Comparison of ENCODE assay signal across 16 mouse cellular contexts in genomic region chr7:28956270-28956669, GRCm38 (mm10). TPM values are rescaled to one million over a fixed set of nuclear protein-coding genes. Genes with fewer than 3 reads are reported as not detected.
DNase-seq lines count a peak whose midpoint lies in the region; ATAC-seq lines count a peak whose summit lies in the region.
"Had no signal": no experiment of that assay in that cellular context is flagged by ENCODE, and none has a peak within 500 bp of the region (broad histone marks: within the 10 kb centered on the region; RNA-seq: fewer than 3 reads in every experiment).

No protein-coding gene starts in this region.

- H3K27ac ChIP-seq in heart, embryonic 12.5 days (ENCODE audit: poor library complexity, severe bottlenecking) = peak overlapping the region; percentile 77; the same call in 1 of the 2 replicates
- H3K27ac ChIP-seq in limb, embryonic 13.5 days = peak overlapping the region; percentile 94; the same call in 1 of the 2 replicates
- H3K27ac ChIP-seq in limb, embryonic 10.5 days = no peak overlapping the region
- H3K27ac ChIP-seq: midbrain, embryonic 12.5 days had no signal

- H3K4me2 ChIP-seq in heart, embryonic 12.5 days = no peak overlapping the region
- no peak overlapping the region for H3K4me2 ChIP-seq in limb, embryonic 13.5 days (replicated peaks)
- H3K4me2 ChIP-seq: hindbrain, embryonic 13.5 days; midbrain, embryonic 12.5 days; neural tube, embryonic 13.5 days had no signal

- peaks cover 8% of the 10 kb centered on the region; the same call in 1 of the 2 replicates for H3K36me3 ChIP-seq in heart, embryonic 12.5 days
- H3K36me3 ChIP-seq in limb, embryonic 13.5 days = peaks cover 13% of the 10 kb centered on the region
- H3K36me3 ChIP-seq in limb, embryonic 10.5 days = peaks cover 40% of the 10 kb centered on the region
- H3K36me3 ChIP-seq in megakaryocyte, embryonic 14.5 days (replicated peaks; ENCODE audit: low read length) = peaks cover 49% of the 10 kb centered on the region
- H3K36me3 ChIP-seq: hindbrain, embryonic 13.5 days; midbrain, embryonic 12.5 days; neural tube, embryonic 13.5 days had no signal

- no peak for DNase-seq in heart, postnatal 36 days
- DNase-seq in limb, embryonic 10.5 days (ENCODE audit: low spot score) = no peak
- DNase-seq in adrenal gland, adult 2 months = no peak
- DNase-seq in adrenal gland, postnatal 25 days = no peak
- DNase-seq: cerebellum, adult 18-20 months; kidney, postnatal 36 days; thymus, postnatal 4 days had no signal

- intact Hi-C loops in heart, postnatal 36 days (cut with DNase I) = no loop called here

- H3K4me1 ChIP-seq in heart, embryonic 12.5 days (replicated peaks) = peaks cover 91% of the 10 kb centered on the region
- peaks cover 97% of the 10 kb centered on the region for H3K4me1 ChIP-seq in limb, embryonic 13.5 days
- H3K4me1 ChIP-seq in limb, embryonic 10.5 days = peaks cover 83% of the 10 kb centered on the region
- H3K4me1 ChIP-seq in megakaryocyte, embryonic 14.5 days = peaks cover 100% of the 10 kb centered on the region

- H3K9me3 ChIP-seq in heart, embryonic 12.5 days (replicated peaks) = no peaks in the 10 kb centered on the region
- no peaks in the 10 kb centered on the region for H3K9me3 ChIP-seq in limb, embryonic 13.5 days
- H3K9me3 ChIP-seq in limb, embryonic 10.5 days (replicated peaks) = no peaks in the 10 kb centered on the region
- H3K9me3 ChIP-seq in megakaryocyte, embryonic 14.5 days = no peaks in the 10 kb centered on the region
- H3K9me3 ChIP-seq: hindbrain, embryonic 13.5 days; midbrain, embryonic 12.5 days; neural tube, embryonic 13.5 days had no signal

- no peak for ATAC-seq in heart, embryonic 12.5 days (ENCODE audit: insufficient number of reproducible peaks, low FRiP score)
- ATAC-seq in limb, embryonic 13.5 days (ENCODE audit: low FRiP score, low read depth) = no peak
- peak; percentile 51 for ATAC-seq in activated CD4-positive, CD25-positive, alpha-beta regulatory T cell, adult 4 months
- ATAC-seq: forebrain, embryonic 14.5 days had no signal

- no peak overlapping the region for H3K9ac ChIP-seq in heart, embryonic 12.5 days
- H3K9ac ChIP-seq in limb, embryonic 13.5 days = no peak overlapping the region
- H3K9ac ChIP-seq: hindbrain, embryonic 13.5 days; lung, embryonic 14.5 days; midbrain, embryonic 12.5 days; neural tube, embryonic 13.5 days had no signal

- no peak overlapping the region for H3K4me3 ChIP-seq in heart, embryonic 12.5 days
- no peak overlapping the region for H3K4me3 ChIP-seq in limb, embryonic 13.5 days
- no peak overlapping the region for H3K4me3 ChIP-seq in limb, embryonic 10.5 days
- peak overlapping the region; percentile 31 for H3K4me3 ChIP-seq in megakaryocyte, embryonic 14.5 days (replicated peaks)
- H3K4me3 ChIP-seq: hindbrain, embryonic 13.5 days; midbrain, embryonic 12.5 days; neural tube, embryonic 13.5 days had no signal

- H3K27me3 ChIP-seq in heart, embryonic 12.5 days (replicated peaks) = no peaks in the 10 kb centered on the region
- no peaks in the 10 kb centered on the region for H3K27me3 ChIP-seq in limb, embryonic 13.5 days
- no peaks in the 10 kb centered on the region for H3K27me3 ChIP-seq in limb, embryonic 10.5 days (ENCODE audit: low read depth, poor library complexity, severe bottlenecking)
- H3K27me3 ChIP-seq in megakaryocyte, embryonic 14.5 days (replicated peaks) = no peaks in the 10 kb centered on the region
- H3K27me3 ChIP-seq: hindbrain, embryonic 13.5 days; midbrain, embryonic 12.5 days; neural tube, embryonic 13.5 days had no signal

- whole genome bisulfite sequencing in heart, embryonic 12.5 days = 86% methylated on average over 1 of the region's 1 CpGs
- WGBS in limb, embryonic 13.5 days = 87% methylated on average over 1 of the region's 1 CpGs
- WGBS in limb, embryonic 10.5 days = 93% methylated on average over 1 of the region's 1 CpGs

RNA-seq across cellular contexts. Expression of gene Actn4, which starts 5.9 kb away (rescaled TPM):
- polyA plus RNA-seq in heart, embryonic 12.5 days (2016; fragmentation: Nextera tagmentation; extraction: Ambion mirVana) = 317 and 318 TPM in 2 replicates
- total RNA-seq in heart, postnatal 36 days (2021) = 10 to 100 TPM; 69.4 to 81.8 TPM
- 270 and 300 TPM in 2 replicates for polyA plus RNA-seq in limb, embryonic 13.5 days (2015; fragmentation: Nextera tagmentation; extraction: Ambion mirVana)
- 253 and 285 TPM in 2 replicates for polyA plus RNA-seq in limb, embryonic 10.5 days (2016; fragmentation: Nextera tagmentation; extraction: Ambion mirVana)
- 100 to 1,000 TPM in 1 of 2 experiments, 10 to 100 TPM in 1; 84.6 to 128 TPM for polyA plus RNA-seq in activated CD4-positive, CD25-positive, alpha-beta regulatory T cell, adult 4 months (2017; shearing (Covaris generic))
- polyA plus RNA-seq in megakaryocyte, embryonic 14.5 days (2012; ENCODE audit: insufficient read depth, low replicate concordance) = 517 and 590 TPM in 2 replicates
- total RNA-seq in adrenal gland, adult 2 months (2021) = 100 to 1,000 TPM; 247 to 264 TPM
- 301 and 316 TPM in 2 replicates for polyA plus RNA-seq in adrenal gland, adult 2 months (2012; rRNA removed)
- 204 and 206 TPM in 2 replicates for total RNA-seq in adrenal gland, postnatal 25 days (2021)

RNA-seq across cellular contexts. Expression of gene Eif3k, which starts 25.4 kb away (rescaled TPM):
- polyA plus RNA-seq in heart, embryonic 12.5 days (2016; fragmentation: Nextera tagmentation; extraction: Ambion mirVana) = 254 and 255 TPM in 2 replicates
- 100 to 1,000 TPM; 159 to 163 TPM for total RNA-seq in heart, postnatal 36 days (2021)
- 422 and 454 TPM in 2 replicates for polyA plus RNA-seq in limb, embryonic 13.5 days (2015; fragmentation: Nextera tagmentation; extraction: Ambion mirVana)
- polyA plus RNA-seq in limb, embryonic 10.5 days (2016; fragmentation: Nextera tagmentation; extraction: Ambion mirVana) = 446 and 467 TPM in 2 replicates
- 100 to 1,000 TPM; 603 to 630 TPM for polyA plus RNA-seq in activated CD4-positive, CD25-positive, alpha-beta regulatory T cell, adult 4 months (2017; shearing (Covaris generic))
- 143 and 185 TPM in 2 replicates for polyA plus RNA-seq in megakaryocyte, embryonic 14.5 days (2012; ENCODE audit: insufficient read depth, low replicate concordance)
- 100 to 1,000 TPM; 259 to 280 TPM for total RNA-seq in adrenal gland, adult 2 months (2021)
- 118 and 138 TPM in 2 replicates for polyA plus RNA-seq in adrenal gland, adult 2 months (2012; rRNA removed)
- total RNA-seq in adrenal gland, postnatal 25 days (2021) = 222 and 254 TPM in 2 replicates

RNA-seq across cellular contexts. Expression of gene Map4k1, which starts 25.6 kb away (rescaled TPM):
- 5.8 and 6.5 TPM in 2 replicates for polyA plus RNA-seq in heart, embryonic 12.5 days (2016; fragmentation: Nextera tagmentation; extraction: Ambion mirVana)
- under 1 TPM; 0.61 to 0.81 TPM for total RNA-seq in heart, postnatal 36 days (2021)
- 9.5 and 10.0 TPM in 2 replicates for polyA plus RNA-seq in limb, embryonic 13.5 days (2015; fragmentation: Nextera tagmentation; extraction: Ambion mirVana)
- polyA plus RNA-seq in limb, embryonic 10.5 days (2016; fragmentation: Nextera tagmentation; extraction: Ambion mirVana) = 18.9 and 19.4 TPM in 2 replicates
- polyA plus RNA-seq in activated CD4-positive, CD25-positive, alpha-beta regulatory T cell, adult 4 months (2017; shearing (Covaris generic)) = 100 to 1,000 TPM in 1 of 2 experiments, 10 to 100 TPM in 1; 88.8 to 120 TPM
- 270 and 353 TPM in 2 replicates for polyA plus RNA-seq in megakaryocyte, embryonic 14.5 days (2012; ENCODE audit: insufficient read depth, low replicate concordance)
- total RNA-seq in adrenal gland, adult 2 months (2021) = 1 to 10 TPM in 1 of 2 experiments, under 1 TPM in 1; 0.37 to 1.3 TPM
- 2.2 TPM in 2 replicates for polyA plus RNA-seq in adrenal gland, adult 2 months (2012; rRNA removed)
- total RNA-seq in adrenal gland, postnatal 25 days (2021) = 1.1 and 1.4 TPM in 2 replicates
